Comparison of ENCODE assay signal across 8 mouse cellular contexts in the genomic region with DNA sequence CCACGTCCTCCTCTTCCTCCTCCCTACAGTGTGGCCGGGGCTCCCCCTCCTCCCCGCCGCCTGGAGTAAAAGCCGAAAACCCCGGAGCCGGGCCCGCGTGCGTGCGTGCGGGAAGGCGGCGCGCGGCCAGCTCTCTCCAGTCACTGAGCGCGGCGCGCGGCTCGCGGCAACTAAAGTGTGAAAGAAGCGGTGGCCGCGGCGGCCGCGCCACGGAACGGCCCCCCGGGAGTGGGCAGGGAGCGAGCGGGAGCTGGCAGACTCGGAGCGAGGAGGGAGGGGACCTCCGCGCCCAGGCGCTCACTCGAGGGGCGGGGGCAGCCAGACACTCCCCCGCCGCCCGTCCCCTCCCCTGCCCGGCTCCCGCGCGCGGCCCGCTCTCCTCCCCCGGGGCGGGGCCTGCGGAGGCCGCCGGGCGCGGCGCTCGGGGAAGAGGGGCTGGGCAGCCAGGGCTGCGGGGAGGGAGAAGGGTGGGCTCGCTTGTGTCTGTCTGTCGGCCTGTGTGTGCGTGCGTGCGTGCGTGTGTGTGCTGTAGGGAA. TPM values are rescaled to one million over a fixed set of nuclear protein-coding genes. Genes with fewer than 3 reads are reported as not detected.
DNase-seq lines count a peak whose midpoint lies in the region; ATAC-seq lines count a peak whose summit lies in the region.

1700025G04Rik (minus strand) TSS at position 108 of the 536 bp plus-strand sequence.

- H3K4me1 ChIP-seq in forebrain, embryonic 10.5 days, result peaks cover 52% of the 10 kb centered on the region
- H3K4me1 ChIP-seq in heart, embryonic 14.5 days (ENCODE audit: control insufficient read depth in 2 of 2, insufficient read depth in 2 of 2, low read length in 2 of 2), result peaks cover 8 to 30% of the 10 kb centered on the region in 2 experiments
- peaks cover 25% of the 10 kb centered on the region for H3K4me1 ChIP-seq in liver, embryonic 13.5 days (replicated peaks)
- H3K4me1 ChIP-seq in stomach, embryonic 14.5 days (ENCODE audit: control insufficient read depth, insufficient read depth, low read length), result peaks cover 14% of the 10 kb centered on the region

- H3K9ac ChIP-seq in heart, embryonic 14.5 days (ENCODE audit: low read length), result peak within 1 kb of the TSS; percentile 92
- peak within 1 kb of the TSS; percentile 70 for H3K9ac ChIP-seq in liver, embryonic 13.5 days
- H3K9ac ChIP-seq in stomach, embryonic 14.5 days (replicated peaks; ENCODE audit: low read depth, low read length), result peak within 1 kb of the TSS; percentile 85

- ATAC-seq in heart, embryonic 14.5 days (ENCODE audit: insufficient number of reproducible peaks, insufficient read depth, low FRiP score, low read depth), result peak; percentile 90
- ATAC-seq in liver, embryonic 13.5 days (ENCODE audit: low read depth), result peak; percentile 83
- ATAC-seq in stomach, embryonic 14.5 days (ENCODE audit: insufficient number of reproducible peaks, insufficient read depth, low FRiP score, low read depth), result peak; percentile 88

- peak within 1 kb of the TSS; percentile 85 for H3K4me3 ChIP-seq in forebrain, embryonic 10.5 days
- peak within 1 kb of the TSS; percentile 72 to 77 for H3K4me3 ChIP-seq in heart, embryonic 14.5 days (ENCODE audit: control insufficient read depth in 1 of 2, insufficient read depth in 1 of 2, low read depth in 1 of 2, low read length in 2 of 2)
- H3K4me3 ChIP-seq in liver, embryonic 13.5 days (replicated peaks), result peak within 1 kb of the TSS; percentile 65
- peak within 1 kb of the TSS; percentile 96 for H3K4me3 ChIP-seq in stomach, embryonic 14.5 days (ENCODE audit: low read depth, low read length)

- no peaks in the 10 kb centered on the region for H3K36me3 ChIP-seq in forebrain, embryonic 10.5 days (replicated peaks)
- H3K36me3 ChIP-seq in heart, embryonic 14.5 days (ENCODE audit: control insufficient read depth, insufficient read depth, low read length), result no peaks in the 10 kb centered on the region
- H3K36me3 ChIP-seq in liver, embryonic 13.5 days, result no peaks in the 10 kb centered on the region
- H3K36me3 ChIP-seq in stomach, embryonic 14.5 days (ENCODE audit: control insufficient read depth, insufficient read depth, low read length), result no peaks in the 10 kb centered on the region

- H3K9me3 ChIP-seq in forebrain, embryonic 10.5 days, result no peaks in the 10 kb centered on the region
- H3K9me3 ChIP-seq in heart, embryonic 14.5 days (ENCODE audit: control insufficient read depth, low read length), result no peaks in the 10 kb centered on the region
- H3K9me3 ChIP-seq in liver, embryonic 13.5 days (replicated peaks), result no peaks in the 10 kb centered on the region
- H3K9me3 ChIP-seq in stomach, embryonic 14.5 days (ENCODE audit: control insufficient read depth, low read depth, low read length), result no peaks in the 10 kb centered on the region

- peak within 1 kb of the TSS; percentile 97 for H3K27ac ChIP-seq in forebrain, embryonic 10.5 days
- peak within 1 kb of the TSS; percentile 90 to 91 for H3K27ac ChIP-seq in heart, embryonic 14.5 days (replicated peaks in 1 of 2; ENCODE audit: control insufficient read depth in 1 of 2, insufficient read depth in 1 of 2, low read depth in 2 of 2, low read length in 2 of 2)
- H3K27ac ChIP-seq in liver, embryonic 13.5 days, result no peak within 1 kb of the TSS; the same call in 1 of the 2 replicates
- peak within 1 kb of the TSS; percentile 90 for H3K27ac ChIP-seq in stomach, embryonic 14.5 days (ENCODE audit: low read length)

- peak; percentile 87 for DNase-seq in CD4-positive helper T cell, adult 2 months (ENCODE audit: low read depth, low spot score)
- peak; percentile 93 for DNase-seq in brain, adult 2 months (ENCODE audit: low read depth, low spot score)
- peak; percentile 75 for DNase-seq in forebrain, embryonic 10.5 days (ENCODE audit: extremely low spot score, low spot score)
- peak; percentile 94 for DNase-seq in kidney, postnatal 10 days
- DNase-seq in liver, embryonic 13.5 days, result peak; percentile 34
- peak; percentile 69 to 78 for DNase-seq in natural killer cell, adult 2 months (ENCODE audit: low spot score in 2 of 2)

- H3K27me3 ChIP-seq in forebrain, embryonic 10.5 days (ENCODE audit: poor library complexity, severe bottlenecking), result no peaks in the 10 kb centered on the region
- no peaks in the 10 kb centered on the region for H3K27me3 ChIP-seq in heart, embryonic 14.5 days (ENCODE audit: control insufficient read depth, insufficient read depth, low read length)
- H3K27me3 ChIP-seq in liver, embryonic 13.5 days, result peaks cover 79% of the 10 kb centered on the region
- no peaks in the 10 kb centered on the region for H3K27me3 ChIP-seq in stomach, embryonic 14.5 days (ENCODE audit: control insufficient read depth, insufficient read depth, low read length)

- WGBS in forebrain, embryonic 10.5 days, result under 1% methylated on average over 57 of the region's 66 CpGs
- WGBS in heart, embryonic 14.5 days, result 1% methylated on average over 37 of the region's 66 CpGs
- WGBS in liver, embryonic 13.5 days (ENCODE audit: insufficient replicate concordance), result under 1% methylated on average over 52 of the region's 66 CpGs
- WGBS in stomach, embryonic 14.5 days, result under 1% methylated on average over 49 of the region's 66 CpGs

- peak within 1 kb of the TSS; percentile 93 for H3K4me2 ChIP-seq in heart, embryonic 14.5 days (ENCODE audit: low read length)
- peak within 1 kb of the TSS; percentile 76 for H3K4me2 ChIP-seq in liver, embryonic 13.5 days
- peak within 1 kb of the TSS; percentile 83 for H3K4me2 ChIP-seq in stomach, embryonic 14.5 days (replicated peaks; ENCODE audit: low read depth, low read length)

RNA-seq across cellular contexts. Expression of gene 1700025G04Rik, which starts in this region (rescaled TPM):
- 14.2 and 15.4 TPM in 2 replicates for polyA plus RNA-seq in forebrain, embryonic 10.5 days (2016; fragmentation: Nextera tagmentation; extraction: Ambion mirVana)
- polyA plus RNA-seq in heart, embryonic 14.5 days (2014; fragmentation: Nextera tagmentation; extraction: Ambion mirVana), result 35.7 and 36.9 TPM in 2 replicates
- polyA plus RNA-seq in liver, embryonic 13.5 days (2015; fragmentation: Nextera tagmentation; extraction: Ambion mirVana), result 1.8 and 2.7 TPM in 2 replicates
- polyA plus RNA-seq in stomach, embryonic 14.5 days (2014; fragmentation: Nextera tagmentation; extraction: Ambion mirVana), result 28.6 and 34.6 TPM in 2 replicates

Comparison
In these comparisons a context has a peak if more than half of its experiments do, and no peak if none do; other contexts are left out.
1. DNase-seq: peak in every context shown above with its lines; median percentile 94 in kidney, postnatal 10 days; 93 in brain, adult 2 months; 87 in CD4-positive helper T cell, adult 2 months; 75 in forebrain, embryonic 10.5 days; 74 in natural killer cell, adult 2 months; 34 in liver, embryonic 13.5 days.